8 mouse cellular contexts compared by ENCODE assay signal in the genomic region with DNA sequence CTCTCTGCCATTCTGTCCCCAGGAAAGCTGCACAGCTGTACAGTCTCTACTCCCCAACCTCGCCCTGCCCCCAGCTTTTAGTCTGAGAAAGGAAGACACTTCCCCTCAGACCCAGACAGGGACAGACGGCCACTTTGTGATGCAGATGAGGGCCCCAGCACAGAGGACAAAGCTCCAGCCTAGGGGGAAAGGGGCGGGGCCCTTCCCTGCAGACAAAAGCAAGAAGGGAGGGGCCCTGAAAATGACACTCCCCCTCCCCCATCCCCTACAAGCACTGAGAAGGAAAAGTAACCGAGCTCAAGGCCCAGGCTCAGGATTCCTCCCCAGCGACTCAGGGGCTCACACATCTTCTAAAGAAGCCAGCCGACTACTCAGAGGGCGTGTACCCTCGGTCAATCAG. TPM values are rescaled to one million over a fixed set of nuclear protein-coding genes. Genes with fewer than 3 reads are reported as not detected.
DNase-seq lines count a peak whose midpoint lies in the region; ATAC-seq lines count a peak whose summit lies in the region.

No protein-coding gene starts in this region.

- ATAC-seq in CD4-positive, CD25-positive, alpha-beta regulatory T cell, adult 4 months = no peak
- no peak for ATAC-seq in erythroid progenitor cell, adult 5-6 weeks (replicated peaks; ENCODE audit: low FRiP score, poor library complexity, severe bottlenecking)

- peak; percentile 35 for DNase-seq in CD4-positive, CD25-positive, alpha-beta regulatory T cell, adult 2 months (ENCODE audit: low read depth, low spot score)
- peak; percentile 34 for DNase-seq in 3T3-L1 (ENCODE audit: low read depth, low spot score)
- peak; percentile 88 for DNase-seq in embryo, embryonic 9.5 days (ENCODE audit: extremely low spot score)
- peak; percentile 31 for DNase-seq in heart, postnatal 4 days
- peak; percentile 50 for DNase-seq in liver
- DNase-seq in retina, embryonic 14.5 days (ENCODE audit: low spot score) = peak; percentile 93

RNA-seq across cellular contexts. Expression of a gene that starts 2.5 kb away (rescaled TPM):
- 10 to 100 TPM in 1 of 2 experiments, 1 to 10 TPM in 1; 9.8 to 10.1 TPM for polyA plus RNA-seq in CD4-positive, CD25-positive, alpha-beta regulatory T cell, adult 4 months (2017; shearing (Covaris generic))
- 10 to 100 TPM; 16.1 to 18.2 TPM for total RNA-seq in heart, postnatal 4 days (2021)
- total RNA-seq in erythroid progenitor cell, adult 5-6 weeks (2015; ENCODE audit: low replicate concordance) = 4.2 and 4.3 TPM in 2 replicates
- total RNA-seq in erythroid progenitor cell, adult 5-6 weeks (2017; ENCODE audit: low replicate concordance) = 1.8 and 3.6 TPM in 2 replicates

RNA-seq across cellular contexts. Expression of a gene that starts 36.5 kb away (rescaled TPM):
- 10 to 100 TPM; 17.2 to 17.7 TPM for polyA plus RNA-seq in CD4-positive, CD25-positive, alpha-beta regulatory T cell, adult 4 months (2017; shearing (Covaris generic))
- total RNA-seq in heart, postnatal 4 days (2021) = 10 to 100 TPM; 13.2 to 14.2 TPM
- total RNA-seq in erythroid progenitor cell, adult 5-6 weeks (2015; ENCODE audit: low replicate concordance) = 3.4 and 13.7 TPM in 2 replicates
- total RNA-seq in erythroid progenitor cell, adult 5-6 weeks (2017; ENCODE audit: low replicate concordance) = 2.3 and 5.0 TPM in 2 replicates

Comparison
In these comparisons a context has a peak if more than half of its experiments do, and no peak if none do; other contexts are left out.
1. DNase-seq: peak in every context shown above with its lines; median percentile 93 in retina, embryonic 14.5 days; 88 in embryo, embryonic 9.5 days; 50 in liver; 35 in CD4-positive, CD25-positive, alpha-beta regulatory T cell, adult 2 months; 34 in 3T3-L1; 31 in heart, postnatal 4 days.